Mouse (Mus musculus) heart, embryonic 16.5 days (tissue): Measurements from ENCODE around the gene Olfr1475. TPM values are rescaled to one million over a fixed set of nuclear protein-coding genes. Genes with fewer than 3 reads are reported as not detected.
"Not testable (repeated sequence)": the region's sequence is repeated elsewhere in the genome, so short reads cannot be mapped to it uniquely, and the experiment has no call there.

Experiments used
- ATAC-seq: fragments of 200-750 bp; cut with Nextera tagmentation; replicated peaks from 2 replicates; pipeline ENCODE4 v1.8.0; 2017; ENCODE audit warnings: moderate number of reproducible peaks; ENCODE audit not compliant: insufficient read depth, low FRiP score; ENCODE audit errors: extremely low read depth
- H3K27ac ChIP-seq: fragments of 300-500 bp; sonication (generic); 2 replicates; pipeline ENCODE4 v1.5.1; 2014; ENCODE audit warnings: mild to moderate bottlenecking, low read length, control low read depth, moderate library complexity
- H3K27me3 ChIP-seq: fragments of 300-500 bp; sonication (generic); 2 replicates; pipeline ENCODE4 v1.6.1; 2014; ENCODE audit warnings: low read length, mixed read lengths; ENCODE audit not compliant: control insufficient read depth, insufficient read depth
- H3K36me3 ChIP-seq: fragments of 300-500 bp; sonication (generic); 2 replicates; pipeline ENCODE4 v1.6.1; 2014; ENCODE audit not compliant: control insufficient read depth, insufficient read depth
- H3K4me1 ChIP-seq: fragments of 300-500 bp; sonication (generic); 2 replicates; pipeline ENCODE4 v1.6.1; 2014; ENCODE audit warnings: low read length, mixed read lengths; ENCODE audit not compliant: control insufficient read depth, insufficient read depth
- H3K4me2 ChIP-seq: fragments of 300-500 bp; sonication (generic); 2 replicates; pipeline ENCODE4 v1.6.1; 2014; ENCODE audit warnings: low read depth, mild to moderate bottlenecking, control low read depth, low read length
- H3K4me3 ChIP-seq: fragments of 300-500 bp; sonication (generic); 2 replicates; pipeline ENCODE4 v1.5.1; 2014; ENCODE audit warnings: mild to moderate bottlenecking, control low read depth, low read length
- H3K9ac ChIP-seq: fragments of 300-500 bp; sonication (generic); 2 replicates; pipeline ENCODE4 v1.6.1; 2014; ENCODE audit warnings: low read length, control low read depth
- H3K9me3 ChIP-seq: fragments of 300-500 bp; sonication (generic); replicated peaks from 2 replicates; pipeline ENCODE4 v1.6.1; 2016; ENCODE audit warnings: low read length; ENCODE audit not compliant: control insufficient read depth
- WGBS: fragments of 180-500 bp; shearing (Covaris S2); extraction: QIAGEN DNeasy Blood & Tissue Kit; methylation state at CpG from one replicate; pipeline ENCODE4 v1.1.7; 2014; 5-methylcytosine and 5-hydroxymethylcytosine counted together
- polyA plus RNA-seq: library from polyadenylated mRNA; unstranded; fragments of >200 nt; fragmentation: Nextera tagmentation; extraction: Ambion mirVana; gene quantifications from 2 replicates; pipeline ENCODE4 v1.2.1, GENCODE M21; 2015

Gene Olfr1475
- polyA plus RNA-seq, result not detected in 2 replicates

DNA sequence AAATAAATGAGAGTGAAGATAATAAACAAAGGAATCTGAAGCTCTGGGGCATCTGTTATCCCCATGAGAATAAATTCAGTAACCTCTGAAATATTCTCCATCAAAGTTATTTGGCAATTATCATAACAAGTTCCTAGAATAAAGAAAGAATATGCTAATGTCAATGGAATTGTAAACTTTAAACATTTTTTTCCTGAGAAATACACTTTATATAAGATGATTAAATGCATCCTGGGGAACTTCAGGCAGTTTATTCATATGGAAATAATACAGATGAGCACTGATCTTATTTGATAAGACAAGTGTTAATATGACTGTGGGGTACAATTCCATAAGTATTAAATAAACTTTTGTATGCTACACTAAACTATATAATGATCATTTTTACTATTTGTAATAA is at the start of gene Olfr1475:
Gene Olfr1475 (minus strand): TSS at position 101 of the 400 bp plus-strand sequence.
- ATAC-seq, result no peak

DNA sequence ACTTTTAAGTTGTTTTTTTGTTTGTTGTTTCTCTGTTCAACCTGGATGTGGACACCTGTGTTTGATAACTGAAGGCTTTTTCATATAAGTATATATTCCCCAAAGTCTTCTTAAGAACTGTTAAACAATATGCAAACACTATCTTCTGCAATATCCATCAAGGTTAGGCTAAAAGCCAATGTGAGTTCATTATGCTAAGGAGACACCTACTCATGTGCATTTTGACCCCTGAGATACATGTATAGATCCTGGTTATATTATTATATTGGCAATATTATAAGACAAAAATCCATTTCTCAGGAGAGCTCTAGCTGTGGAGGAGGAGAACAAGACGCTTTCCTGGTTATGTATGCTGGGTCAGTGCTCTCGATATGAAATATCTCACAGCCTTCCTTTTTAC is 47.6 kb upstream of the Olfr1475 start, which contains the start of gene Olfr1480:
Gene Olfr1480 (plus strand): TSS at position 301 of the 400 bp plus-strand sequence.
- Histone ChIP-seq H3K9ac (no peak within 1 kb of the TSS), H3K4me3 (no peak within 1 kb of the TSS), H3K9me3 (0 out of 2 replicates have a peak, but pooled peaks cover 5% of the 10 kb centered on the region), H3K4me1 (no peaks in the 10 kb centered on the region), H3K36me3 (no peaks in the 10 kb centered on the region), H3K4me2 (no peak within 1 kb of the TSS), H3K27ac (no peak within 1 kb of the TSS), H3K27me3 (no peaks in the 10 kb centered on the region)
- no peak for ATAC-seq
- 57% methylated on average over 2 of the region's 2 CpGs for WGBS

More for the DNA sequence above, at the start of gene Olfr1475:
- Histone ChIP-seq H3K27ac (no peak within 1 kb of the TSS), H3K4me1 (no peaks in the 10 kb centered on the region), H3K9me3 (no peaks in the 10 kb centered on the region), H3K9ac (no peak within 1 kb of the TSS), H3K27me3 (no peaks in the 10 kb centered on the region), H3K4me2 (no peak within 1 kb of the TSS), H3K36me3 (no peaks in the 10 kb centered on the region), H3K4me3 (no peak within 1 kb of the TSS)

DNA sequence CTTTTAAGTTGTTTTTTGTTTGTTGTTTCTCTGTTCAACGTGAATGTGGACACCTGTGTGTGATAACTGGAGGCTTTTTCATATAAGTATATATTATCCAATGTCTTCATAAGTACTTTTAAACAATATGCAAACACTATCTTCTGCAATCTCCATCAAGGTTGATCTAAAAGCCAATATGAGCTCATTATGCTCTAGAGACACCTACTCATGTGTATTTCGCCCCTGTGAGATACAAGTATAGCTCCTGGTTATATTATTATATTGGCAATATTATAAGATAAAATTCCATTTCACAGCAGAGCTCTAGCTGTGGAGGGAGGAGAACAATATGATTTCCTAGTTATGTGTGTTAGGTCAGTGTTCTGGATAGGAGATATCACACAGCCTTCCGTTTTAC is 20.2 kb upstream of the Olfr1475 start, which contains the start of gene Olfr1477:
Gene Olfr1477 (plus strand): TSS at position 301 of the 400 bp plus-strand sequence.
- no peak within 1 kb of the TSS for H3K9ac ChIP-seq
- WGBS, result 56% methylated on average over 3 of the region's 3 CpGs
- no peak within 1 kb of the TSS for H3K4me2 ChIP-seq
- no peaks in the 10 kb centered on the region for H3K36me3 ChIP-seq
- ATAC-seq, result no peak
- H3K9me3 ChIP-seq, result no peaks in the 10 kb centered on the region; the same call in 1 of the 2 replicates
- H3K27ac ChIP-seq, result no peak within 1 kb of the TSS
- H3K4me3 ChIP-seq, result no peak within 1 kb of the TSS
- H3K27me3 ChIP-seq, result no peaks in the 10 kb centered on the region
- H3K4me1 ChIP-seq, result no peaks in the 10 kb centered on the region

DNA sequence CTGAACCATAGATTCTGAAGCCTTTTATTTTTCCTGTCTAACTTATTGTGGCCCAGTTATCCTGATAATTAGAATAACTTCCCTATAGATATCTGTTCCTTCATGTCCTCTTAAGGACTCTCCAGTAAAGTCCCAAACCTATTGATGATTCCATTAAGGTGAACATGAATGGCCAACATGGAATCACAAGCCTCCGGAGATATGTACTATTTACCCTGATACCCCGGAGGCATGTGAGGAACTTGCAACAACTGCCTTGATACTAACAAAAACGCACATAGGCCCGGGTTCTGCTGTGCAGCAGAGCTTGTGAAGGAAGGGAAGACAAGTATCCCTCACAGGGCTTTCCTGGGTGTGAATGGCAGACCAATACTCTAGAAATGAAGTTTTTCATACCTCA is 10.7 kb downstream of the Olfr1475 start, which contains the start of gene Olfr1474:
Gene Olfr1474 (plus strand): TSS at position 301 of the 400 bp plus-strand sequence.
- not testable (repeated sequence) for H3K4me2 ChIP-seq, H3K9me3 ChIP-seq
- WGBS, result 77% methylated on average over 4 of the region's 4 CpGs

DNA sequence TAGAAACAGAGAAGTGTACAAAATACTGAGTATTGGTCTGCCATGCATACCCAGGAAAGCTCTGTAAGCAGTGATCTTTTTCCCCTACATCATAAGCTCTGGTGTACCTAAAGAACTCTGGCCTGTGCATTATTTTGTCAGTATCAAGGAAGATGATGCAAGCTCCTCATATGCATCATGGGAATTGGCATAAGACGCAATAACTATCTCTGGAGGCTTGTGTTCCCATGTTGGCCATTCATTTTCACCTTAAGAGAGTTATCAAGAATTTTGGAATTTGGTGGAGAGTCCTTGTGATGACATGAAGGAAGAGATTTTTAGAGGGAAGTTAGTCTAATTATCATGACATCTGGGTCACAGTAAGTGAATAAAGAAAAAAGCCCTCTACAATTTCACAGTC is 24.0 kb downstream of the Olfr1475 start, which contains the start of gene Olfr1472:
Gene Olfr1472 (minus strand): TSS at position 101 of the 400 bp plus-strand sequence.
- H3K9ac ChIP-seq, result no peak within 1 kb of the TSS
- WGBS, result 66% methylated on average over 1 of the region's 1 CpGs
- no peaks in the 10 kb centered on the region for H3K4me1 ChIP-seq
- no peak for ATAC-seq
- H3K9me3 ChIP-seq, result no peaks in the 10 kb centered on the region
- H3K4me3 ChIP-seq, result no peak within 1 kb of the TSS
- no peak within 1 kb of the TSS for H3K27ac ChIP-seq
- H3K27me3 ChIP-seq, result no peaks in the 10 kb centered on the region
- no peak within 1 kb of the TSS for H3K4me2 ChIP-seq
- no peaks in the 10 kb centered on the region for H3K36me3 ChIP-seq

More for the DNA sequence above, 10.7 kb downstream of the Olfr1475 start, which contains the start of gene Olfr1474:
- H3K27ac ChIP-seq, H3K36me3 ChIP-seq, H3K27me3 ChIP-seq, H3K4me3 ChIP-seq, ATAC-seq, H3K4me1 ChIP-seq, H3K9ac ChIP-seq: not testable (repeated sequence)

DNA sequence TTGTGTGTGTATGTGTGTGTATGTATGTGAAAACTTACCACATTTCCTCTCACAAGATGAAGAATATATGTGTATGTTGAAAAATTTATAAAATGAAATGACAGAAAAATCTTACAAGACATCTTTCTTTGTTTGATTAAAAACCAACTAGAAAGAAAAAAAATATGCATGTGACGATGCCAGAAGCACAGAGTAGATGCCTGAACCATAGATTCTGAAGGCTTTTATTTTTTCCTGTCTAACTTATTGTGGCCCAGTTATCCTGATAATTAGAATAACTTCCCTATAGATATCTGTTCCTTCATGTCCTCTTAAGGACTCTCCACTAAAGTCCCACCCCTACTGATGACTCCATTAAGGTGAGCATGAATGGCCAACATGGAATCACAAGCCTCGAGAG is 36.9 kb downstream of the Olfr1475 start, which contains the start of gene Olfr1471:
Gene Olfr1471 (plus strand): TSS at position 301 of the 400 bp plus-strand sequence.
- H3K4me1 ChIP-seq, H3K4me3 ChIP-seq, H3K9ac ChIP-seq, H3K9me3 ChIP-seq, H3K27me3 ChIP-seq, H3K4me2 ChIP-seq, H3K36me3 ChIP-seq, H3K27ac ChIP-seq, ATAC-seq: not testable (repeated sequence)
- 64% methylated on average over 2 of the region's 2 CpGs for WGBS

Other genes with a start within 250 kb of the Olfr1475 start
- gene Olfr1463, start 248.9 kb downstream of the Olfr1475 start, polyA plus RNA-seq, result not detected in 2 replicates
- gene Olfr1465, start 164.7 kb downstream of the Olfr1475 start, polyA plus RNA-seq, result not detected in 2 replicates
- not detected in 2 replicates for gene Olfr1466, start 141.3 kb downstream of the Olfr1475 start, polyA plus RNA-seq
- gene Olfr1467, start 118.0 kb downstream of the Olfr1475 start, polyA plus RNA-seq, result not detected in 2 replicates
- not detected in 2 replicates for gene Olfr1469, start 72.3 kb downstream of the Olfr1475 start, polyA plus RNA-seq
- not detected in 2 replicates for gene Olfr1471, start 36.8 kb downstream of the Olfr1475 start, polyA plus RNA-seq
- not detected in 2 replicates for gene Olfr1472, start 24.1 kb downstream of the Olfr1475 start, polyA plus RNA-seq
- gene Olfr1474, start 10.6 kb downstream of the Olfr1475 start, polyA plus RNA-seq, result not detected in 2 replicates
- not detected in 2 replicates for gene Olfr1477, start 20.4 kb upstream of the Olfr1475 start, polyA plus RNA-seq
- not detected in 2 replicates for gene Olfr1480, start 47.7 kb upstream of the Olfr1475 start, polyA plus RNA-seq
- not detected in 2 replicates for gene Olfr1484, start 103.3 kb upstream of the Olfr1475 start, polyA plus RNA-seq
- gene Olfr1487, start 137.2 kb upstream of the Olfr1475 start, polyA plus RNA-seq, result not detected in 2 replicates
- gene Olfr1489, start 151.4 kb upstream of the Olfr1475 start, polyA plus RNA-seq, result not detected in 2 replicates
- gene Olfr1490, start 170.9 kb upstream of the Olfr1475 start, polyA plus RNA-seq, result not detected in 2 replicates
- not detected in 2 replicates for gene Olfr1491, start 217.1 kb upstream of the Olfr1475 start, polyA plus RNA-seq
- not detected in 2 replicates for gene Olfr1493-ps1, start 243.1 kb upstream of the Olfr1475 start, polyA plus RNA-seq